Mouse (Mus musculus): ENCODE results near the gene Cdc42ep2.

DNA sequence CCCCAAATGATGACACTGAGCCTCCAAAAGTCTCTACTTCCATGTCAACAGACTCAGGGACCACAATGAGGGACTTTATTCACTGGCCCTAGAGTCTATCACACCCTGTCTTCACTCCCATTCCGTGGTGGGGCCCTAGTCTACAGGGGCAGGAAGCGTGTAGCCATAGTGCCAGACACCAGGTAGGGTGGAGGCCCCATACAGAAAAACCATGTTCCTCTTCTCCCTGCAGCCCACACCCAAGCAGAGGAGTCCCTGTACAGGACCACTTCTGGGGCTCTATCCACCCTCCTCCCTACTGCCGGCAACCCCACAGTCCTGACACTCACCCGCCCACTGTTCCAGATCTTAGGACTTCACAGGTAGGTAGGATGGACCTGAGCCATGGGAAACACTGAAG lies 52.1 kb downstream of the Cdc42ep2 start:
- TF ChIP-seq CTCF (IDR thresholded peaks at IDR 0.05) (no peak), EP300 (IDR thresholded peaks at IDR 0.05) (no peak)

Measured in lung, postnatal 0 days (tissue).